Mouse (Mus musculus) B cell, adult (primary cell): ENCODE measurements around the gene Mtss1l. TPM values are rescaled to one million over a fixed set of nuclear protein-coding genes. Genes with fewer than 3 reads are reported as not detected.

Experiments used
- total RNA-seq: library from RNA; stranded (reverse); gene quantifications from 4 replicates; pipeline ENCODE4 v1.2.4, GENCODE M21; 2023; ENCODE audit not compliant: inconsistent age

The Mtss1l gene
- 2.1 to 5.0 TPM (median 3.6 TPM) in 4 replicates for total RNA-seq

GRCm38 (mm10) chr8:110720685-110721598 is at the start of gene Mtss1l:
Mtss1l (plus strand) TSS chr8:110721476.

Other genes with a start within 250 kb of the Mtss1l start
- gene Vac14, start 102.9 kb upstream of the Mtss1l start, total RNA-seq, result 56.8 to 64.7 TPM (median 60.9 TPM) in 4 replicates
- not detected in 4 replicates for gene Il34, start 84.4 kb downstream of the Mtss1l start, total RNA-seq
- 58.3 to 72.9 TPM (median 65.8 TPM) in 4 replicates for gene Cog4, start 125.1 kb downstream of the Mtss1l start, total RNA-seq
- 185 to 189 TPM (median 186 TPM) in 4 replicates for gene Sf3b3, start 125.3 kb downstream of the Mtss1l start, total RNA-seq
- 14.7 to 19.4 TPM (median 15.3 TPM) in 4 replicates for gene Fuk, start 181.0 kb downstream of the Mtss1l start, total RNA-seq
- 23.5 to 28.3 TPM (median 25.2 TPM) in 4 replicates for gene St3gal2, start 198.4 kb downstream of the Mtss1l start, total RNA-seq